Mouse (Mus musculus) intestine, postnatal 0 days (tissue): ENCODE measurements around the gene Mdfi. TPM values are rescaled to one million over a fixed set of nuclear protein-coding genes. Genes with fewer than 3 reads are reported as not detected.

Source experiments
- ATAC-seq: fragments of 200-750 bp; cut with Nextera tagmentation; 2 replicates; pipeline ENCODE4 v1.8.0; 2017; ENCODE audit warnings: mild to moderate bottlenecking, moderate TSS enrichment, moderate library complexity
- H3K27ac ChIP-seq: fragments of 300-500 bp; sonication (generic); 2 replicates; pipeline ENCODE4 v1.5.1; 2014; ENCODE audit warnings: mild to moderate bottlenecking, low read depth, low read length, moderate library complexity
- H3K27me3 ChIP-seq: fragments of 300-500 bp; sonication (generic); replicated peaks from 2 replicates; pipeline ENCODE4 v1.6.1; 2014; ENCODE audit warnings: low read length, mixed read lengths; ENCODE audit not compliant: control insufficient read depth, insufficient read depth
- H3K36me3 ChIP-seq: fragments of 300-500 bp; sonication (generic); 2 replicates; pipeline ENCODE4 v1.6.1; 2014; ENCODE audit warnings: mild to moderate bottlenecking, moderate library complexity; ENCODE audit not compliant: control insufficient read depth, insufficient read depth
- H3K4me1 ChIP-seq: fragments of 300-500 bp; sonication (generic); replicated peaks from 2 replicates; pipeline ENCODE4 v1.6.1; 2014; ENCODE audit warnings: antibody characterized with exemption, low read length, mixed read lengths; ENCODE audit not compliant: control insufficient read depth, insufficient read depth
- H3K4me2 ChIP-seq: fragments of 300-500 bp; sonication (generic); replicated peaks from 2 replicates; pipeline ENCODE4 v1.6.1; 2014; ENCODE audit warnings: low read depth, mild to moderate bottlenecking, moderate library complexity
- H3K4me3 ChIP-seq: fragments of 300-500 bp; sonication (generic); 2 replicates; pipeline ENCODE4 v1.5.1; 2014; ENCODE audit warnings: low read depth, low read length
- H3K9ac ChIP-seq: fragments of 300-500 bp; sonication (generic); 2 replicates; pipeline ENCODE4 v1.6.1; 2014; ENCODE audit warnings: mild to moderate bottlenecking, low read depth, low read length
- H3K9me3 ChIP-seq: fragments of 300-500 bp; sonication (generic); 2 replicates; pipeline ENCODE4 v1.6.1; 2016; ENCODE audit warnings: mixed run types; ENCODE audit not compliant: control insufficient read depth
- CTCF ChIP-seq: sonication (generic); IDR thresholded peaks from 2 replicates; pipeline ENCODE4 v1.5.1; 2016; ENCODE audit warnings: low read depth, mild to moderate bottlenecking, control low read depth, antibody characterized with exemption, moderate library complexity
- WGBS: fragments of 180-500 bp; shearing (Covaris S2); extraction: QIAGEN DNeasy Blood & Tissue Kit; methylation state at CpG from one replicate; pipeline ENCODE4 v1.1.7; 2014; 5-methylcytosine and 5-hydroxymethylcytosine counted together
- polyA plus RNA-seq: library from polyadenylated mRNA; unstranded; fragments of >200 nt; fragmentation: Nextera tagmentation; extraction: Ambion mirVana; gene quantifications from 2 replicates; pipeline ENCODE4 v1.2.1, GENCODE M21; 2015

Mdfi gene
- polyA plus RNA-seq, 1 experiment from 2014 or later = 2.1 TPM

DNA sequence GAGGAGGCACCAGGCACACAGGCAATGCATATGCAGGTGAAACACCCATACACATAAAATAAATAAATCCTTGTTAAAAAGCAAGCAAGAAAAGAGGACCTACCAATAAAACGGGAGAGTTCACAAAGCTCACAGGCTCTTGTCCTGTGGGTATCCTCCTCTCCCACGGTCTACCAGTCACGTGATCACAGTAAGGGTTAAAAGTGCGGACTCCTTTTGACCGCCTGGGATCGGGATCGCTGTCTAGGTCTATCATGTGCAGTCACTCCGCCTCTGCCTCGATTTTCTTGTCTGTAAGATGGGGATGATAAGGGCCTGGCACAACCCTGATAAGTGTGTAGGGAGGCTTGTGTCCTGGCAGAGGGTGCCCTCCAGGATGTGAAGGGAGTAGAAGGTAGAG lies 37.1 kb downstream of the Mdfi start:
- H3K9ac ChIP-seq = no peak overlapping the region
- WGBS = 60% methylated on average over 9 of the region's 9 CpGs
- no peak overlapping the region for H3K4me3 ChIP-seq
- no peak overlapping the region for H3K27ac ChIP-seq
- H3K27me3 ChIP-seq = no peaks in the 10 kb centered on the region
- H3K9me3 ChIP-seq = no peaks in the 10 kb centered on the region
- H3K36me3 ChIP-seq = no peaks in the 10 kb centered on the region
- no peak for TF ChIP-seq CTCF
- no peak overlapping the region for H3K4me2 ChIP-seq
- ATAC-seq = no peak
- no peaks in the 10 kb centered on the region for H3K4me1 ChIP-seq

DNA sequence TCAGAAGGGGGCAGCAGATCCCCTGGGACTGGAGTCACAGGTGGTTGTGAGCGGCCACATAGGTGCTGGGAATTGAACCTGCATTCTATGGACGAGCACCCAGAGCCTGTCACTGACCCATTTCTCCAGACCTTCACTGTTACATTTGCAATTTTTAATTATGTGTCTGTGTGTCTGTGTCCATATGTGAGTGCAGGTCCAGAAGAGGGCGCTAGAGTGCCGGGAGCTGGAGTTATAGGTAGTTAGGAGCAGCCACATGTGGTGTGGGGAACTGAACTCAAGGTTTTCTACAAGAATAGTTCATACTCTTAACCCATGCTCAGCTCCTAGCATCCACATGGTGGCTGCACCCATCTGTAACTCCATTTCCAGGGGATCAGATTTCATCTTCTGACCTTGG lies 37.5 kb downstream of the Mdfi start:
- Histone ChIP-seq H3K4me3 (no peak overlapping the region), H3K9ac (no peak overlapping the region), H3K9me3 (no peaks in the 10 kb centered on the region), H3K4me2 (no peak overlapping the region), H3K27ac (no peak overlapping the region), H3K27me3 (no peaks in the 10 kb centered on the region), H3K4me1 (no peaks in the 10 kb centered on the region), H3K36me3 (0 out of 2 replicates have a peak, but pooled peaks cover under 1% of the 10 kb centered on the region)
- peak; percentile 52 for TF ChIP-seq CTCF
- ATAC-seq = no peak
- WGBS = 75% methylated on average over 4 of the region's 4 CpGs

DNA sequence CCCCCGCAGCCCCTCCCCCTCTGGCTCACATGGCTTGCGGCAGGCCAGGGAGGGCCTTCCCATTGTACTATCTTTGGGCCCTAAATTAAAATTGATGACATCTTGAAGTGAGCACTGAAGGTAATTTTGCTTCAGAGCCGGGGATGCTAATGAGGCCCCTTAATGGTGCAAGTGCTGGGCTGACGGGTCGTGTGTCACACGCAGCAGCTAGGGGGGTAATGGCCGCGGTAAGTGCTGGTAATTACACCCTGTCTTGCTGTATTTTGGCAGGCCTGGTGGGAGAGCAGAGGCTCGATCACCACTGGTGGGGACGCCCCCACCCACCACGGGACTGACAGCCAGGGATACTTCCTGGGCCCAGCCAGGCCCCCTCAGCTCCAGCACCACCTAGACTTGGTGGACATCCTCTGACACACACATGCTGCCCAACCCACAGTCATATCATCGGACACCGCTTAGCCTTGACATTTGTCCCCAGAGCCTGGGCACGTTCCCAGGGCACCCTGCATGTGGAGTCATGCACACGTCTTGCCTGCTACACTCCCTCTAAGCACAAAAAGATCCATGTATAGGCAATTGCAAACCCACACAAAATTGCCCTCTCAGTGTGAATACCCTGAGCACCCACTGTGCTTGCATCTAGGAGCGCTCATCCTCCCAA lies 38.2 kb downstream of the Mdfi start:
- Histone ChIP-seq H3K27ac (no peak overlapping the region), H3K36me3 (peaks cover 7% of the 10 kb centered on the region; the same call in 1 of the 2 replicates), H3K9ac (no peak overlapping the region), H3K27me3 (no peaks in the 10 kb centered on the region), H3K4me2 (no peak overlapping the region), H3K9me3 (no peaks in the 10 kb centered on the region), H3K4me1 (no peaks in the 10 kb centered on the region), H3K4me3 (no peak overlapping the region)
- TF ChIP-seq CTCF = no peak
- WGBS = 68% methylated on average over 16 of the region's 16 CpGs
- no peak for ATAC-seq

DNA sequence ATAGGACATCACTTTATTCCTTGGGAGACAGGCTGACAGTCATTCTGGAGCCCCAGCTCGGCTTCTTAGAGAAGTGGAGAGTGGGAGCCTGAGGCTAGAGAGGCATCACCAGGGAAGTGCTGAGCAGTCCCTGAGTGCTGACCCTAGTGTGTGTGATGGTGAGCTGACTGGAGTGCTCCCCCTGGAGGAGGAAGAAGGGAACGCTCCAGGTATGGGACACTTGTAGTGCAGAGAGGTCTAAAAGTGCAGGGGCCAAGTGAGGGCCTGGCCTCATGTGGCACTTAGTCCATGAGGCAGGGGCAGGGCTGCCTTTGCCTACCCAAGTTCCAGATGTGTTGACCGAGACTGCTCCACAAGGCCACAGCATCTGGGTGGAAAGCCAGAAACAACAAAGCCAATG lies 39.0 kb downstream of the Mdfi start:
- peak; percentile 85 for TF ChIP-seq CTCF
- WGBS = 48% methylated on average over 3 of the region's 3 CpGs
- peaks cover 11% of the 10 kb centered on the region; the same call in 1 of the 2 replicates for H3K36me3 ChIP-seq

DNA sequence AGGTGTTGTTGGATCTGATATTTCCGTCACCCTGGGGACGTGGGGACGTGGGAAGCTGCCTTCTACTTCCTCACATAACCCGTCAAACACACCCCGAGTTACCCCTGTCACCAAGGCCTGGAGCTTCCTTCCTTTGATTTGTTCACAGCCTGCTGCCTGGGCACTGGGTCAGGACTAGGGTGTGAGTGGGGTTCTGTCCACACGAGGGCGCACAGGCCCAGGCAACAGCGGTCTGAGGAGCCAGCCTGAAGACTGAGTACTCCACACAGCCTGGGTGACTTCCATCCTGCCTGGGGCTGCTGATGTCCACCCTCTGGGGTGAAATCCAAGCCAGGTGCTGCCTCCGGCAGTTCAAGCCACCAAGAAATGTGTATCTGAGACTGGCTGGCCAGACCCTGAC lies 41.1 kb downstream of the Mdfi start:
- no peak overlapping the region for H3K27ac ChIP-seq
- H3K9ac ChIP-seq = no peak overlapping the region
- H3K4me1 ChIP-seq = no peaks in the 10 kb centered on the region; the same call in 1 of the 2 replicates
- H3K4me2 ChIP-seq = no peak overlapping the region
- TF ChIP-seq CTCF = peak; percentile 97
- WGBS = 10% methylated on average over 9 of the region's 9 CpGs
- ATAC-seq = peak; percentile 58
- H3K4me3 ChIP-seq = no peak overlapping the region
- H3K36me3 ChIP-seq = peaks cover 28% of the 10 kb centered on the region; the same call in 1 of the 2 replicates
- no peaks in the 10 kb centered on the region for H3K27me3 ChIP-seq
- H3K9me3 ChIP-seq = no peaks in the 10 kb centered on the region

More for the DNA sequence above, 39.0 kb downstream of the Mdfi start:
- Histone ChIP-seq H3K4me2 (no peak overlapping the region), H3K27ac (no peak overlapping the region), H3K4me1 (no peaks in the 10 kb centered on the region), H3K9ac (no peak overlapping the region), H3K4me3 (no peak overlapping the region), H3K27me3 (no peaks in the 10 kb centered on the region), H3K9me3 (no peaks in the 10 kb centered on the region)
- ATAC-seq = no peak

DNA sequence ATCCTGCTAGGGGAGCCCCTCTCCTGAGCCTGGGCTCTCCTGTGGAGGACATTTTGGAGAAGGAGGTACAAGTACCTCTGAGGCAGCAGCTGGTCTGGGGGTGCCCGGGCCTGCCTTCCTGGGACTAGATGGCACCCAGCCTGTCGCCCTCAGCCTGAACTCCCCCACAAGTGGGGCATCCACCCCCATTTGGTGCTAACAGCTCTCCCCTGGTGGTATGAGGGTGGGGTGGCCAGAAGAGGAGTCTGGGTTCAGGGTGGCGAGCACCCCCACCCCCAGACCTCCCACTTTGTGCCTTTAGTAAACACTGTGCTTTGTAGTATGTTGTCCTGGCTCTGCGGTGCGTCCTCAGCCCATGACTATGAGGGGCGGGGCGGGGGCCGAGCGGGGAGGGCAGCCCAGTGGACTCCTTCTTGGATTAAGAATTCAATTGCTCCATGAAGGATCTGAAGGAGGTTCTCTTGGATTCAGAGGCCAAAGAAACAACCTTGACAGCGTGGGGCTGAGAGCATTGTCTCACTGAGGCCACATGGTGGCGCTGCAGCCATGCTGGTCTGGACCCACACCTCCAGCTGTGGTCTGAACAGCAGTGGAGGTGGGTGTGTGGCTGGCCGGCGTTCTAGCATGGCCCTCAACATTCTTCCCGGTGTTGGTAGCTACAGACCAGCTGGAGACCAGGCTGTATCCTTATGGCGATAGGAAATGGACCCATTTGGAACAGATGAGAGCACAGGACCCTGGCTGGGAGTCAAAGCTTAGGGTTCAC lies 42.2 kb downstream of the Mdfi start:
- Histone ChIP-seq H3K9me3 (no peaks in the 10 kb centered on the region), H3K4me3 (no peak overlapping the region), H3K27me3 (no peaks in the 10 kb centered on the region), H3K27ac (no peak overlapping the region), H3K4me1 (no peaks in the 10 kb centered on the region; the same call in 1 of the 2 replicates), H3K4me2 (no peak overlapping the region), H3K36me3 (peaks cover 37% of the 10 kb centered on the region), H3K9ac (no peak overlapping the region)
- TF ChIP-seq CTCF = peak; percentile 98
- 31% methylated on average over 15 of the region's 15 CpGs for WGBS
- peak; percentile 62 for ATAC-seq
